Mouse (Mus musculus): ENCODE measurements around the gene Pik3cb. TPM values are rescaled to one million over a fixed set of nuclear protein-coding genes. Genes with fewer than 3 reads are reported as not detected.

Pik3cb gene
- polyA plus RNA-seq, 1 experiment from 2014 or later = 2.1 TPM

DNA sequence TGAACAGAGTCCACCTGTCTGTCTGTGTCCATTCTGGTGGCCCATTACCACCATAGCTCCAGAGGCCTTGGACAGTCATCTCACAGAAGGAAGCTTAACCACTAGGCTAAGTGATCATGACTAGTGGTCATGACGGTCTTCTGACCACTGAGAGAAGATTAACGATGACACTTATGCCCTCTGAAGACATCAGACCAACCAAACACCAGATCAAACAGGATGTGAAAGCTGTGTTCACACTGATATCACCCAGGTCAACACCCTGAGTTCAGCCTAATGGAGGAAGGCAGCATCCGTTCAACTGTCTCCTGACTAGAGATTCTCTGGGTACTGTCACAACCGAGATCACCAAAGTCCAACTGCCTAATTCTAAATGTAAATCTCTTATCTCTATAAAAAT is 17.7 kb downstream of the Pik3cb start:
- Histone ChIP-seq H3K9ac (no peak overlapping the region), H3K4me1 (replicated peaks) (peaks cover 13% of the 10 kb centered on the region), H3K9me3 (replicated peaks) (no peaks in the 10 kb centered on the region), H3K27ac (replicated peaks) (no peak overlapping the region), H3K4me3 (replicated peaks) (no peak overlapping the region), H3K27me3 (no peaks in the 10 kb centered on the region), H3K4me2 (no peak overlapping the region), H3K36me3 (replicated peaks) (peaks cover 10% of the 10 kb centered on the region; the same call in 1 of the 2 replicates)
- ATAC-seq (ENCODE audit: insufficient read depth) = peak; percentile 58; the same call in 1 of the 2 replicates
- 15% methylated on average over 4 of the region's 4 CpGs for WGBS (ENCODE audit: insufficient replicate concordance)

DNA sequence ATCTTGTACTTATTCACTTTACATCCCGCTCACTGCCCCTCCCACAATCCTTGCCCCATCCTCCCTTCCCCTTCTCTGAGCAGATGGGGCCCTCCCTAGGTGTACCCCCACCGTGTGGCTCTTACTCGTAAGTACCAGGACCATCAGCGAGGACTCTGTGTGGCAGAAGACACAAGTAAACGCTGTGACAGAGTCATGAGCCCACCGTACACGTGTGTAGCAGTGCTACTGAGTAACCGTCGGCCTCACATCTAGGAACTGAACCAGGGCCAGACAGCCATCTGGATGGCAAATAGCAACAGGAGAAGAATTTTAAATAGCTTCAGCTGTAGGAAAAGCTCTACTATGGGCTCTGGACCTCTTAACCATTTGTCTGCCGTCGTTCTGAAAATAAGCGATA is 28.0 kb downstream of the Pik3cb start:
- Histone ChIP-seq H3K9ac (no peak overlapping the region), H3K36me3 (replicated peaks) (no peaks in the 10 kb centered on the region), H3K4me1 (replicated peaks) (peaks cover 15% of the 10 kb centered on the region; the same call in 1 of the 2 replicates), H3K27ac (replicated peaks) (no peak overlapping the region), H3K27me3 (no peaks in the 10 kb centered on the region), H3K4me2 (no peak overlapping the region), H3K4me3 (replicated peaks) (no peak overlapping the region), H3K9me3 (replicated peaks) (no peaks in the 10 kb centered on the region)
- WGBS (ENCODE audit: insufficient replicate concordance) = 81% methylated on average over 12 of the region's 12 CpGs
- no peak for ATAC-seq (ENCODE audit: insufficient read depth)

DNA sequence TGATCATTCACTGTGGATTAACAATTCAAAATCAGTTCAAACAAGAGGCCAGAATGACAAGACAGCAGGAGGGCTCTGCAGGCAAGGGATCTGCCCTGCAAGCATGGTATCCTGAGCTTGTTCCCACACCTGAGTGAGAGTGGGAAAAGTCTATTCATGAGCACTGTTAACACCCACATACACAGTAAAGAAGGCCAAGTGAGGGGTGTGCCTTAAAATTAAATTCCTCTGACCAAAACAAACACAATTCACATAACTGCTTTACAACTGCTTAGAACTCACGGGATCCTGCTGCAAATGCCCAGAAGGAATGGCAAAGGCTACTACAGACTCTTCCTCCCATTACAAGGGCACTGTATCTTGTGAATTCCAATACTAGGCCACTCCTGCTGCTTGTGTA is 29.3 kb downstream of the Pik3cb start:
- no peak for ATAC-seq (ENCODE audit: insufficient read depth)
- 69% methylated on average over 1 of the region's 1 CpGs for WGBS (ENCODE audit: insufficient replicate concordance)
- no peak overlapping the region for H3K27ac ChIP-seq (replicated peaks)
- no peak overlapping the region for H3K9ac ChIP-seq
- H3K9me3 ChIP-seq (replicated peaks) = no peaks in the 10 kb centered on the region
- 0 out of 2 replicates have a peak, but pooled peaks cover 3% of the 10 kb centered on the region for H3K36me3 ChIP-seq (replicated peaks)
- H3K4me1 ChIP-seq (replicated peaks) = peaks cover 13% of the 10 kb centered on the region; the same call in 1 of the 2 replicates
- H3K27me3 ChIP-seq = no peaks in the 10 kb centered on the region
- no peak overlapping the region for H3K4me3 ChIP-seq (replicated peaks)
- no peak overlapping the region for H3K4me2 ChIP-seq

DNA sequence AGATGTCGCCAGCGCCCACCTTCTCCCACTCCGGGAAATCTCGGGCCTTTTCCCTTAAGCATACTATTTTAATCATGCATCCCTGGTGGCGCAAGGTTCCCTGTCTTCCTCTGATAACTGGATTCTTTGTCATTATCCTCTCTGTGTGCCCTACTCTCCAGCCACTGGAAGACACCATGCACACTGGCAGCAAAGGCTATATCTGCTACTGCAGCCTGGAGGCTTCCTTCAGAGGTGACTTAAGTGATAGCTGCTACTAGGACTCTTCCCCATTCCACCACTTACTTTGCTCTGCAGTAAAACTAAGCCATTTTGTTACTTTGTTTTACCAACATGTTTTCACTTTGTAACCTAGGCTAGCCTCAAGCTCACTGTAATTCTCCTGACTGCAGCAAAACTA is 30.2 kb downstream of the Pik3cb start:
- 47% methylated on average over 5 of the region's 5 CpGs for WGBS (ENCODE audit: insufficient replicate concordance)
- Histone ChIP-seq H3K9me3 (replicated peaks) (no peaks in the 10 kb centered on the region), H3K4me1 (replicated peaks) (peaks cover 12% of the 10 kb centered on the region; the same call in 1 of the 2 replicates), H3K4me3 (replicated peaks) (no peak overlapping the region), H3K27ac (replicated peaks) (0 out of 2 replicates have a peak overlapping the region, but pooled peaks have one; percentile 33), H3K4me2 (peak overlapping the region; percentile 0; the same call in 1 of the 2 replicates), H3K36me3 (replicated peaks) (peaks cover 9% of the 10 kb centered on the region), H3K9ac (no peak overlapping the region), H3K27me3 (no peaks in the 10 kb centered on the region)
- no peak for ATAC-seq (ENCODE audit: insufficient read depth)

DNA sequence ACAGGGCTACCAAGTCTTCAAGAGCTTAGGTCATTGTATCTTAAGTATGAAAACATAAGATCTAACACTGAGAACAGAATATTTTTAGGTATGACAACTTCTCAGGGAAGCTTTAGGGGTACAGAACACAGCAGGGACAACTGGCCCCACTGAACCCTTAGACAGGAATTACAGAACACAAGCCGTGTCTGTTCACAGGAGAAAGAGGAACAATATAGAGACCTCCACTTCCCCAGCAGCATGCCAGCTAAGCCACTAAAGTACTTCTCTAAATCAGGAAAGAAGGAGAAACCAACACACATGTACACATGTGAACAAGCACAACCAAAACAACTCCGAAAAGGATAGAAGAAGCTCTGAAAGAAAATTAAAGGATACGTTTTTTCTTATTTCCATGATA is 30.8 kb downstream of the Pik3cb start:
- Histone ChIP-seq H3K4me3 (replicated peaks) (no peak overlapping the region), H3K9ac (no peak overlapping the region), H3K36me3 (replicated peaks) (peaks cover 14% of the 10 kb centered on the region), H3K9me3 (replicated peaks) (0 out of 2 replicates have a peak, but pooled peaks cover 2% of the 10 kb centered on the region), H3K4me1 (replicated peaks) (peaks cover 12% of the 10 kb centered on the region; the same call in 1 of the 2 replicates), H3K27ac (replicated peaks) (peak overlapping the region; percentile 33; the same call in 1 of the 2 replicates), H3K4me2 (0 out of 2 replicates have a peak overlapping the region, but pooled peaks have one; percentile 0), H3K27me3 (no peaks in the 10 kb centered on the region)
- WGBS (ENCODE audit: insufficient replicate concordance) = 29% methylated on average over 3 of the region's 3 CpGs
- ATAC-seq (ENCODE audit: insufficient read depth) = no peak

DNA sequence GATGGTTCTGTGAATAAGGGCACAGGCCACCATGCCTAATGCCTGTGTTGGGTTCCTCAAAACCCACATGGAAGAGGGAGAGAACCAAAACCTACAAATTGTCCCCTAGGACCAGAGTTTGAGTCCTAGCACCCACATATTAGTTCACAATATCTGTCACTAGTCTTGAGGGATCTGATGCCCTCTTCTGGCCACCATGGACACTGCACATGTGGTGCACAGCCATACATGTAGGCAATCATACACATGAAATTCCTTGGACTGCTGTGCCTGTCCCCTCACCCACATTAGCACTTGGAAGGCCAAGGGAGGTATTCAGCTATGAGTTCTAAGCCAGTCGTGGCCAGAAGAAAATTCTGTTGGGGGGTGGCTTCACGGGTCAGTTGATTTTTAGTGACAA is 36.0 kb downstream of the Pik3cb start:
- H3K36me3 ChIP-seq (replicated peaks) = peaks cover 31% of the 10 kb centered on the region
- no peak overlapping the region for H3K4me2 ChIP-seq
- 80% methylated on average over 2 of the region's 2 CpGs for WGBS (ENCODE audit: insufficient replicate concordance)

DNA sequence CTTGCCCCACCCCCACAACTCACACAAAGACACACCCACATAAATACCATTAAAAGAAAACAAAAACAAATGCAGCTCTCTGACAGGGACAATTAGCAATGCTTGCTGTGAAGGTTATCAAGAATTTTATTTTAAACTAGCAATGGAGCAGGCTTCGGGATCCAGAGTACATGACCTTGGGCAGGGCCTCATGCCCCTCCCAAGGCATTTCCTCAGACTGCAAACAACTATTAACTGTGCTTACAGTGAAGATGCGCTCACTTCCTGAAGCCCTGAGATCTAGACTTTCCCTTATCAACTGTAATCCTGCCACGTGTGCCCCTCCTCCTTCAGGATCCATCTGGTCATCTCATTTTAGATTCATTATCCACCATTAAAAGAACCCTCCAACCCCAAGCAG is 36.6 kb downstream of the Pik3cb start:
- Histone ChIP-seq H3K36me3 (replicated peaks) (peaks cover 31% of the 10 kb centered on the region), H3K27me3 (no peaks in the 10 kb centered on the region), H3K9me3 (replicated peaks) (0 out of 2 replicates have a peak, but pooled peaks cover 3% of the 10 kb centered on the region), H3K4me2 (no peak overlapping the region), H3K4me1 (replicated peaks) (peaks cover 14% of the 10 kb centered on the region), H3K9ac (no peak overlapping the region), H3K27ac (replicated peaks) (no peak overlapping the region), H3K4me3 (replicated peaks) (no peak overlapping the region)
- no peak for ATAC-seq (ENCODE audit: insufficient read depth)
- 49% methylated on average over 3 of the region's 3 CpGs for WGBS (ENCODE audit: insufficient replicate concordance)

More for the DNA sequence above, 36.0 kb downstream of the Pik3cb start:
- no peak for ATAC-seq (ENCODE audit: insufficient read depth)
- Histone ChIP-seq H3K9ac (no peak overlapping the region), H3K27ac (replicated peaks) (no peak overlapping the region), H3K27me3 (no peaks in the 10 kb centered on the region), H3K4me1 (replicated peaks) (peaks cover 8% of the 10 kb centered on the region), H3K9me3 (replicated peaks) (0 out of 2 replicates have a peak, but pooled peaks cover 3% of the 10 kb centered on the region), H3K4me3 (replicated peaks) (no peak overlapping the region)

DNA sequence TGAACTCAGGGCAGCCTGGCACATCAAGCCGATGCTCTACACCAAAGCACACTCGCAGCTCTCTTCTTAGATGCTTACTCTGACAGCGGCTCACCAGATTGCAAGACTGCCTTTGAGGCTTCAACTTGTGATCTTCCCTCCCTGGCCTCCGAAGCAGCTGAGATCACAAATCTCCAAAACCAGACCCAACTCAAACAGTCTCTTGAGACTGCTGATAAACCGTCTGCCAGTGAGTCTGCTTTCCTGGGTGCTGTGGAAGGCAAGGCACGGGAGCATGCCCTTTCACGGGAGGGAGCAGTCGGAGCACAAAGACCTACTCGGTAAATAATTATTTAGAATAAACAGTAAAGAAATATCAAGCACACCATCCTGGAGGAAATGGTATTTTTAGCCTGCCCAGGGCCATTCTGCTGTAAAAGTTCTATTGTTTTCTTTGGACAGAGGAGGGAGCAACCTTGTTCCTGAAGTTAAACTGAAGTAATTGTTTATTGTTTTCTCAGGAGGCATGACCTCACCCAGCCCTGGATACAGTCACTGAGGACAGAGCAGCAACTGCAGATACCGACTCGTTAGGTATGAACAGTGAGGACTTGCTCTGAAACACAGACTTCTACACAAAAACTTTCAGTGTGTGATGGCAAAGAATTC is 41.8 kb downstream of the Pik3cb start:
- peak; percentile 61; the same call in 1 of the 2 replicates for ATAC-seq (ENCODE audit: insufficient read depth)
- Histone ChIP-seq H3K9me3 (replicated peaks) (no peaks in the 10 kb centered on the region), H3K4me1 (replicated peaks) (peaks cover 33% of the 10 kb centered on the region), H3K27me3 (no peaks in the 10 kb centered on the region), H3K4me2 (peak overlapping the region; percentile 4; the same call in 1 of the 2 replicates), H3K4me3 (replicated peaks) (no peak overlapping the region), H3K9ac (no peak overlapping the region), H3K27ac (replicated peaks) (no peak overlapping the region), H3K36me3 (replicated peaks) (peaks cover 15% of the 10 kb centered on the region; the same call in 1 of the 2 replicates)
- 27% methylated on average over 11 of the region's 11 CpGs for WGBS (ENCODE audit: insufficient replicate concordance)

DNA sequence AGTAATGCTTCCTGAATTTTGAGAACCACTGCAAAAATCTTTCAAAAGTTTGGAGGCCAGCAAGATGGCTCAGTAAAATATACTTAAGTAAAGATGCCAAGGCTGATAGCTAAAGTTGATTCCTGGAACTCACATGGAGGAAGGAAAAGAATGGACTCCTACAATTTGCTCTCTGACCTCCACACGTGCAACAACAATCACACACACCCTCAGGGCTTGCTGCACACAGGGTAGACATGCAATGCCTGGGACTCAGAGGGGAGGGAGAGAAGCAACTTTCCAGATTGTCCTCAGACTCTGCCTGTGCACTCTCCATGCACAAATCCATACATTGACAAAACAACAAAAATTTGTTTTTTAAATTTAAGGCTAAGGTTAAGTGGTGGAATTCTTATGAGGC is 42.8 kb downstream of the Pik3cb start:
- WGBS (ENCODE audit: insufficient replicate concordance) = 50% methylated on average over 1 of the region's 1 CpGs

DNA sequence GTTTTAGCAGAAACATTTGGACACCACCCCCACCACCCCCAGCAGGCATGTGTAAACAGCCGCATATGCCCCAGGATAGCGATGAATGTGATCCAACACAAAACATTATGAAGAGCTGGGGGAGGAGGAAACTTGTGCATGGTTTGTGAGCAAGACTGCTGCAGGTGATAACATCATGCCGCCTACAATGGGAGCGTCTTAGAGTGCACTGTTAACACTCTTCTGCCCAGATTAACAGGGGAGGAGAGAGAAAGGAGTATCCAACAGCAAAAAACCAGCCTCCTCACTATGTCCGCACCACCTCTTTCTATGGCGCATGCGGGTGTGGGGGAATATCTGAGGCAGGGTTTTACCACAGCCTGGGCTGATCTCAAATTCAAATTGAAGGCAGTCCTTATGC is 45.2 kb downstream of the Pik3cb start:
- no peak for ATAC-seq (ENCODE audit: insufficient read depth)
- Histone ChIP-seq H3K27ac (replicated peaks) (no peak overlapping the region), H3K36me3 (replicated peaks) (peaks cover 17% of the 10 kb centered on the region; the same call in 1 of the 2 replicates), H3K9me3 (replicated peaks) (no peaks in the 10 kb centered on the region), H3K4me3 (replicated peaks) (no peak overlapping the region), H3K4me2 (no peak overlapping the region), H3K27me3 (no peaks in the 10 kb centered on the region), H3K4me1 (replicated peaks) (peaks cover 29% of the 10 kb centered on the region), H3K9ac (no peak overlapping the region)
- WGBS (ENCODE audit: insufficient replicate concordance) = 31% methylated on average over 7 of the region's 7 CpGs

More for the DNA sequence above, 42.8 kb downstream of the Pik3cb start:
- Histone ChIP-seq H3K27ac (replicated peaks) (no peak overlapping the region), H3K4me3 (replicated peaks) (no peak overlapping the region), H3K4me2 (no peak overlapping the region), H3K27me3 (no peaks in the 10 kb centered on the region), H3K9ac (no peak overlapping the region), H3K9me3 (replicated peaks) (no peaks in the 10 kb centered on the region), H3K36me3 (replicated peaks) (peaks cover 15% of the 10 kb centered on the region; the same call in 1 of the 2 replicates), H3K4me1 (replicated peaks) (peaks cover 33% of the 10 kb centered on the region)
- ATAC-seq (ENCODE audit: insufficient read depth) = no peak

DNA sequence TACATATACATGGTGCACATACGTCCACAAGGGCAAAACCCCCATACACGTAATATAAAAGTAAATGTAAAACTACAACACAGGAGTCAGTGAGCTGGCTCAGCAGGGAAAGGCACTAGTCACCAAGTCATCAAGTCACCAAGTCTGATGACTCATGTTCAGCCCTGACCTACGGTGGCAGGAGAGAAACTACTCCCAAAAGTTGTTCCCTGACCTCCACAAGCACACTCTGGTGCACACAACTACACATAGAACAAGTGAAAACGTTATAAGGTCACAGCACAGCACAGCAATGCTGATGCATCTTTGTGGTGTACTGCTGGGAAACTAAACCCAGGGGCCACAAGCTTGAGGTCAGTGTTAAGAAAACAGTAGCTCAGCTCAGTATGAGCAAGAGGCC is 49.9 kb downstream of the Pik3cb start:
- no peak for ATAC-seq (ENCODE audit: insufficient read depth)
- 64% methylated on average over 4 of the region's 4 CpGs for WGBS (ENCODE audit: insufficient replicate concordance)

More for the DNA sequence above, 49.9 kb downstream of the Pik3cb start:
- Histone ChIP-seq H3K36me3 (replicated peaks) (peaks cover 46% of the 10 kb centered on the region), H3K4me2 (no peak overlapping the region), H3K9ac (no peak overlapping the region), H3K4me1 (replicated peaks) (peaks cover 6% of the 10 kb centered on the region; the same call in 1 of the 2 replicates), H3K4me3 (replicated peaks) (no peak overlapping the region), H3K9me3 (replicated peaks) (no peaks in the 10 kb centered on the region), H3K27me3 (no peaks in the 10 kb centered on the region), H3K27ac (replicated peaks) (no peak overlapping the region)

Data from liver, embryonic 15.5 days (tissue).